Mouse (Mus musculus) megakaryocyte progenitor cell, adult 5-6 weeks (primary cell): Measurements from ENCODE around the gene Gsg1l2. TPM values are rescaled to one million over a fixed set of nuclear protein-coding genes. Genes with fewer than 3 reads are reported as not detected.
A peak's percentile ranks its signal among the peaks of the same experiment; 100 is the strongest.

Source experiments
- ATAC-seq: replicated peaks from 2 replicates; pipeline ENCODE4 v1.8.0; 2016; ENCODE audit warnings: mild to moderate bottlenecking, moderate TSS enrichment, inconsistent platforms; ENCODE audit not compliant: poor library complexity
- total RNA-seq, 2 experiments: library from RNA; stranded (forward) in 1 of 2; stranded (reverse) in 1 of 2; fragments of 157-497, 149-512 nt in 1 of 2; fragments of 200-1000 nt in 1 of 2; gene quantifications; 2 replicates each; pipeline versions ENCODE4 v1.2.3 to v1.2.4; 2015 to 2017

The Gsg1l2 gene
- total RNA-seq, 2 experiments from 2014 or later = not detected

DNA sequence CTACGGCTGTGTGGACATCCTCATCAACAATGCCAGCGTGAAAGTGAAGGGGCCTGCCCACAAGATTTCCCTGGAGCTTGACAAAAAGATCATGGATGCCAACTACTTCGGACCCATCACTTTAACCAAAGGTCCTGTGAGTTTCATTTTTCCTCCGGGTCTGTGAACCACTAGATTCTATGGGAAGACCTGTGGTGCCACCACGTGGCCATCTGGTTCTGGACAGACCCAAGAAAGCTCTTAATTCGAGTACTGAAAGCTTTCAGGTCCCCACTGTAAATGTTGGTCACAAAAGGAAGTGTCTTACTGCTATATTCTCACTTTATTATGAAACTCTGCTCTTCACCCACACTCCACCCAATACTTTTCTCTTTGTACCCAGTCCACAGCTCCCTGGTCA lies 37.1 kb downstream of the Gsg1l2 start:
- no peak for ATAC-seq

DNA sequence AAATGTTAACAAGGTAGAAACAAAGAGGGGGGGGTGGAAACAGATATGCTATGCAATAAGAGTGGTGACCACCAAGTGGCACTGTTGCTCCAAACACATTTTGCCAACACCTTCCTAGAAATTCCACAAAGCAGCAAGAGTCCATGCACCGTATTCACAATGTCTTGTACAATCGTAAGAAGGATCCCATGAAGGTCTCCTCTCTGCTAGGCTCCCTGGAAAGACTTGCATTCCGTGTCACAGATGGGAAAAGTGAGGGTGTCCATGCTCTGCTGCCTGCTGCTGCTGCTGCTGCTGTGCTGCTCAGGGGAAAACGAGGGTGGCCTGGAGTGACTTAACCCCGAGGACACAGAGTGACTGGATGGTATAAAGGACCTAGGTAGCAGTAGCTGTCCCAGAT lies 45.2 kb downstream of the Gsg1l2 start:
- peak; percentile 57; the same call in 1 of the 2 replicates for ATAC-seq

DNA sequence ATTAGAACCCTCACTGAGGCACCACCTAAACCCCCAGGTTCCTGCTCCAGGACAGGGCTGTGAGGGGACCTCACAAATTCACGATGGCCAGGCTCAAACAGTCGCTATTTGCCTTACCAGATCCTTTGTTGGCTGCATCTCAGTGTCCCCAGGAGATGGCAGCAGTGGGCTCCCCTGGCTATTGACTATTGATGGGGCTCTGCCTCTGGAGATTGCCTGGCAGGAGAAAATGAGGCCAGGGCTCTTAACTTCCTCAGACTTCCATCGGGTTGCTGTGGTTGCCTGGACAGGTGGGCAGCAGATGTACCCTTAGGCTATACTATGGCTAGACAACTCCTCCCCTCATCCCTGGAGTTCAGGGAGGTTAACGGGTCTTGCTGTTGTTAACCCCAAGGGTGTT lies 45.8 kb downstream of the Gsg1l2 start:
- ATAC-seq = peak; percentile 80

GRCm38 (mm10) chr11:67821560-67821959 lies 47.2 kb downstream of the Gsg1l2 start:
- ATAC-seq = no peak

DNA sequence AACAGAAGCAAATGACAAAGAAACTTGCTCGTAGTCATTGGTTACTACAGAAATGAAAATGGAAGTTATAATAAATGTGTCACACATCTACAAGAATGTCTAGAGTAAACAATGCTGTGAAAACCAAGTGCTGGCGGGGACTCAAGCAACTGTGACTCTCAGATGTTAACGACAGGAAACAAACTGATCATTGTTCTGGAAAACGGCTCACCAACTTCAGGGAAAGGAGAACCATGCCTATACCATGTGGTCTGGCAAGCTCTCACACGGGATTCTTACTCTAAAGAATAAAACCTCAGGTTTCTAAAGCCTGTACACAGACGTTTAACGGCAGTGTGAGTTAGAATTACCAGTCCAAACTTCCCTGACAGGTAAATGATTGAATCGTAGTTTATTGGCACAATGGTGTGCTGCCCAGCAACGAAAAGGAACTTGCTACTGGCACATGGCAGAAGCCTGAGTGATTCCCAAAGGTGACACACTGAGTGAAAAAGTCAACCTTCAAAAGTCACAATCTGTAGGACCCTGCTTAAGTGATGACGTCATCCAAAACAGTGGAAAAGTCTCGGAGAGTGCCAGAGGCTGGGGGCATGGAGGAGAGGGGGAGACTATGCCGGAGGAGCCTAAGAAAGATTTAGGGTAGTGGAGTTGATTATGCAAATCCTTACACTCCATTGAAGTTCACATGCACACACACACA lies 54.1 kb downstream of the Gsg1l2 start:
- peak; percentile 34 for ATAC-seq

DNA sequence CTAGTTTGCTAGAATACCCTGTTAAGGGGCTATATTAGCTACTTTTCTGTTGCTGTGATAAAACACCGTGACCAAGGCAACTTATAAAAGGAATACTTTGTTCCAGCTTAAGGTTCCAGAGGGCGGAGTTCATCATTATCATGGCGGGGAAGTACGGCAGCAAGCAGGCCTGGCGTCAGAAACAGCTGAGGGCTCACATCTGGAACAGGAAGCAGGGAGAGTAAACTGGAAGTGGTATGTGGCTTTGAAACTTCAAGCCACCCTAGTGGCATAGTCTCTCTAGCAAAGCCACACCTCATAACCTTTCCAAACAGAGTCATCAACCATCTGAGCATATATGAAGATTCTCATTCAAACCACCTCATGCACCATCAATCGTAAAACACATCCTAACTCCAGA lies 55.1 kb downstream of the Gsg1l2 start:
- peak; percentile 31; the same call in 1 of the 2 replicates for ATAC-seq

DNA sequence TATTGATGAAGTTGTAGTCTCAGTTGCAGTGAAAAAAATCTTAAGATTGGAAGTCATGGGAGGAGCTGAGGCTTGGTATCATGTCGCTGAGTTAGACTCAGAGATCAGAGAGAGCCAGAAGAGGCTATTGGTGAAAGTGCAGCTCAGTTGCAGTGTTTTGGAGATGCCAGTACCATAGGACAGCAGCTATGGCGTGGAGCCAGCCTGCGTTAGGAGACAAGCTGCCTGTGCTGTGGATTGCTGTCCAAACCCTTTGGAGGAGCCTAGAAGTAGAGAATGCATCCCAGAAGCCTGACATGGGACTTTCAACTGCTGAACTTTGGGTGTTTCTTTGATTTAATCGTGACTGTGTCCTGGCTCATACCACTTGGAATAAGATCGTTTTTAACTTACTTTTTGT lies 57.4 kb downstream of the Gsg1l2 start:
- no peak for ATAC-seq

GRCm38 (mm10) chr11:67835408-67836078 lies 61.1 kb downstream of the Gsg1l2 start:
- ATAC-seq = no peak

Other genes starting within 250 kb of the Gsg1l2 start
- gene Rcvrn, start 79.3 kb upstream of the Gsg1l2 start, total RNA-seq (2015) = not detected in 2 replicates
- not detected in 2 replicates for gene Rcvrn, start 79.3 kb upstream of the Gsg1l2 start, total RNA-seq (2017)
- not detected in 2 replicates for gene Glp2r, start 3.5 kb upstream of the Gsg1l2 start, total RNA-seq (2015)
- gene Glp2r, start 3.5 kb upstream of the Gsg1l2 start, total RNA-seq (2017) = not detected in 2 replicates
- gene Dhrs7c, start 23.6 kb downstream of the Gsg1l2 start, total RNA-seq (2015) = 0.66 TPM in 1 of 2 replicates, not detected in the other
- not detected in 2 replicates for gene Dhrs7c, start 23.6 kb downstream of the Gsg1l2 start, total RNA-seq (2017)
- not detected in 2 replicates for gene Usp43, start 147.5 kb downstream of the Gsg1l2 start, total RNA-seq (2015)
- not detected in 2 replicates for gene Usp43, start 147.5 kb downstream of the Gsg1l2 start, total RNA-seq (2017)
- gene Cfap52, start 191.0 kb downstream of the Gsg1l2 start, total RNA-seq (2015) = not detected in 2 replicates
- not detected in 2 replicates for gene Cfap52, start 191.0 kb downstream of the Gsg1l2 start, total RNA-seq (2017)
- 35.7 and 47.8 TPM in 2 replicates for gene Stx8, start 191.6 kb downstream of the Gsg1l2 start, total RNA-seq (2015)
- 21.7 and 39.9 TPM in 2 replicates for gene Stx8, start 191.6 kb downstream of the Gsg1l2 start, total RNA-seq (2017)